Mouse (Mus musculus) embryo, embryonic 11.5 days (tissue): ENCODE measurements around the gene Dnajc19.
"Not testable (repeated sequence)": the region's sequence is repeated elsewhere in the genome, so short reads cannot be mapped to it uniquely, and the experiment has no call there.

ENCODE experiments used
- DNase-seq: peaks from one replicate; pipeline ENCODE4 v3.0.0-alpha.2; 2012; ENCODE audit warnings: low read depth, low spot score

Gene Dnajc19

GRCm38 (mm10) chr3:34080900-34081662 is at the start of gene Dnajc19:
TSS of gene Dnajc19 (minus strand) at chr3:34081321.
- peak; percentile 86 for DNase-seq

DNA sequence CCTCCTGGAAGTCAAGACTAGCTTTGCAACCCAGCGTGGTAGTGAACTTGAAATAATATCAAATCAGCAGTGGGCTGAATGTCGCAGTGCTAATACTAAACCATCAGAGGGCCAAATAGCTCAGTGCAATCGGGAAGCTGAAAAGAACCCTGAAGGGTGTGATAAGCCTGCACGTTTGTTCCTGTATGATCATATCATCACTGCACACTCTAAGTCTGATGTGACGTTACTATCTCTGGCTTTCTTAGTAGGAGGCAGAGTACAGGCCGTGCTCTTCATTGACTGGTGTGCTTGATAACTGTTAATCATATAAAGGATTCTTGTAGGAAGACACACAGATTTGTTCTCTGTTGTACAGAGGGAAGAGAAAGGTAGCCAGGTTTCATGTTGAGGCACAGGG is 48.8 kb upstream of the Dnajc19 start:
- DNase-seq = no peak

- DNase-seq = no peak
Observed at GRCm38 (mm10) chr3:34121311-34121710, 40.2 kb upstream of the Dnajc19 start.

DNA sequence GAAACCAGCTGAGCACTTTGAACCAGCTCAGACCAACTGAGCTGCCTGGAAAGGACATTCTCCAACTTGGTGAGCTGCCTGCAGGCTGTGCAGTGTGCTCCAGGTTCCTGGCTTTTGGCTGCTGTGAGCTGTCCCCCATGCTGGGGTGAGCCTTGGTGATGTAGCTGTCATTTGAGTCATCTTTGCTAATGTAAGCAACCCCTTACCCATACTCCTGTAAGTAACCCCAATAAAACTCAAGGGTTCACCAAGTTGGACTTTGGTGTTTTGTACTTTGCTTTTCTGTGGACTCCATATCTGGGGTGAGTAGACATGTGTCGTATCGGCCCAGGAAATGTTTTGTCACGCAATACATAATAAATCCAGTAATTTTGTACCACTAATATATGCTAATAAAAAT is 39.7 kb upstream of the Dnajc19 start:
- DNase-seq = no peak

DNA sequence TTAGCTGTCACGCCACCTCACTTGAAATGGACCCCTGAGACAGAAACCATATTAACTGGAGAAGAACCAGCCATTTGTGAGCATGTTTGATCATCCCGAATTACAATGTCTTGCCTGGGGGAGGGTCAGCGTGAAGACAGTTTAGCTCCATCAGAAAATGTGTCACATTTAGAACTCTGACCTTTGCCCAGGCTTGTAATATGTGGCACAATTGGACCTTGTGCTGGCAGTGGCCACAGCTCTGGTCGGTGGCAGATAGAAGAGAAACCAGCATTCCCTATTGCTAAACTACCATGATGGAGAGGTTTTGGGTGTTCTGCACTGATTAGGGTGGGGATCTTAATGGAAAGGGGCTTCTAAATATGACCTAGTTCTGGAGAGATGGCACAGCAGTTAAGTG is 38.7 kb upstream of the Dnajc19 start:
- DNase-seq = no peak

GRCm38 (mm10) chr3:34115806-34116205 is 34.7 kb upstream of the Dnajc19 start:
- DNase-seq = no peak

DNA sequence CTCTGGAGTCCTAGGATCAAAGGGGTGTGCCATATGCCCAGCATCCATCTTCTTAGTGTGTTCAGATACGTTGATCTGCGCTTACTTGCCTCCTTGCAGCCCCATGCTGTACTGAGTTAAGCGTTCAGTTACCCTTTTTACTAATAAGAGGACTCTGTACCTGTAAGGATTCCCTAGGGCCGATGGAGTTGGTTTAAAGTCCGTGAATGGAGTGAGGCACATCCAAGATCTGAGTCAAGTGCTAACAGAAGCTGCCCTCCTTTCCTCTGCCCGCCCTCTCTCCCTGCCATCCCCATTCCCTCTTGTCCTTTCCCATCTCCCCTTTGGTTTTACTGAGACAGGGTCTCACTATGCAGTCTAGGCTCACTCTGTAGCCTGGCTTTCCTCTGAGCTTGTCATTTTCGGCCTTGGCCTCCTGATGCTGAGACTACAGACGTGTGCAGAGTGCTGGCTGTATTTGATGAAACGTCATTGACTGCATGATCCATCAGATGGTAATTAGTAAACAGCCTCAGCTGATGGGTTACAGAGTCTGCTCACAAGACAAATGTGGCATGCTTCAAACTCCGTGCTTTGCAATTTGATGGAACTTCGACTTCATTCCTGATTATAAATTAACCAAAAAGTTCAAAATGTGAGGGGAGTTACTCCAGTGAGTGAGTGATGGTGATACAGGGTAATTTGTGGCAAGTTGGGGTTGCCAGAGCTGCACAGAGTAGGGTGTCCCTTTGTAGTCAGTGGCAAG is 31.0 kb upstream of the Dnajc19 start:
- no peak for DNase-seq

DNA sequence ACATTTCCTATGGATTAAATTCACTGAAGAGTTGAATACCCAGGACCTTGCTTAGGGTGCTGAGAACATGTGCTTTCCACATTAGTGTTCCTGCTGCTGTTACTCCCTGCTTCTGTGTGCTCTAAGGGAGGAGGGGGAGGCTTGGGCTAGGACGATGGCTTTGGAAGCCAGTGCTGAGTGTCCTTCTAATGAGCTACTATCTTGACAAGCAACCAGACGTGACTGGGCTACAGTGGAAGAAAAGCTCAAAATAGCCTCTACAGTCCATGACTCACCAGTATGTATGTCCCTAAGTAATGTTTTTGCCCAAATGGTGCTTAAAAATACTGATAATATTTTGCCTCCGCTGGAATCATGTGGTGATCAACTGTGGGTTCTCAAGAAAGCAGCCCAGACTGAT is 26.5 kb upstream of the Dnajc19 start:
- DNase-seq = no peak

GRCm38 (mm10) chr3:34106421-34106820 is 25.3 kb upstream of the Dnajc19 start:
- DNase-seq = no peak

DNA sequence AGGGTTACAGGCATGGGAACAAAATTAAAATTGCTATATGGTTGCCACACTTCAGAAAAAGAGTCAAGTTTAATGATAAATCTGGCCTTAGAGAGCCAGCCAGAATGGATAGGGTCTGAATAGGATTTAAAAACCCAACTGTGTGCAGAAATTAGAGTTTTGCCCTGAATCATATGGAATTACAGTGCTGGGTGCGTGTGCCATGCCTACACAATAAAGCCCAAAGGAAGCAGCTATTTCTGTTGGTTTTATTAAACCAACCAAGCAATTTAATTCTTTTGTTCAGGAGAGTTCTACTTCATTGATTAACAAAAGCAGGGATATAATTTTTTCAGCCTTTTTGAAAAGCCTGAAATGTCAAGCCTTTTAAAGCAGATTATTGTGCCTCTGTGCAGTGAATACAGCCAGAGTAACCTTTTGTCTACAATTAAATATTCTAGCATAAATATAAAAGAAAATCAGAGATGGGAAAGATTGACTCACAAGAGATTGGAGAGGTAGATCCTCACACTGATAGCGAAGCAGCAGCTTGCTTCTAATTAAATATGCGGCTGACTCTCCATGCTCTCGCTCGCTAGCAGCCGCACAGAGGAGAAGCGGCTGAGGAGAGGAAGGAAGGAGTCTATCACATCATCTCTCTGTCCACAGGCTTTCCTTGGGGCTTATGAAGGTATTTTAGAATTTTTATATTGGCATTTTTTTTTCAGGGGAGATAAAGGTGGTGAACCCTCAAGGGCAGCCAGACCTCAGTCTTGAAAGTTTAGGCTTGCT is 23.0 kb upstream of the Dnajc19 start:
- DNase-seq = no peak

- no peak for DNase-seq
Observed at GRCm38 (mm10) chr3:34102891-34103290, 21.8 kb upstream of the Dnajc19 start.

- DNase-seq = no peak
Observed at GRCm38 (mm10) chr3:34083655-34084054, 2.5 kb upstream of the Dnajc19 start.

GRCm38 (mm10) chr3:34081929-34082328 is 808 bp upstream of the Dnajc19 start:
- DNase-seq = no peak

- DNase-seq = no peak
Observed at GRCm38 (mm10) chr3:34076058-34076759, 4.9 kb downstream of the Dnajc19 start.

GRCm38 (mm10) chr3:34072726-34073125 is 8.4 kb downstream of the Dnajc19 start:
- no peak for DNase-seq

DNA sequence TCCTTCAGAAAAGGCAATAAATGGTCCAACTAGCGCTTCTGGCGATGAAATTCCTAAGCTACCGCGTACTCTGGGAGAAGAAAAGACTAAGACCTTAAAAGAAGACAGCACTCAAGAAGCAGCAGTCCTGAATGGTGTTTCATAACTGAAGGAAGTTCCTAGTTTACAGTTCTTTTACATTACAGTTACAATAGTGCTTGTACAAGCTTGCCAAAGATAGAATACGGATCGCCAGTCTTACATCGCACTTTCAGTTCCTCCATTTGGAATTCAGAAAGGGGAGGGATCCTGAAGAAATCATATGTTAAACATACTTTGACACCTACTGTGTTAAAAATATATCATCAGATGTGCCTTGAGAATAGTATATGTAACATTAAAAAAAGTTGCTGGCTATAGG is 12.2 kb downstream of the Dnajc19 start:
- DNase-seq = not testable (repeated sequence)

DNA sequence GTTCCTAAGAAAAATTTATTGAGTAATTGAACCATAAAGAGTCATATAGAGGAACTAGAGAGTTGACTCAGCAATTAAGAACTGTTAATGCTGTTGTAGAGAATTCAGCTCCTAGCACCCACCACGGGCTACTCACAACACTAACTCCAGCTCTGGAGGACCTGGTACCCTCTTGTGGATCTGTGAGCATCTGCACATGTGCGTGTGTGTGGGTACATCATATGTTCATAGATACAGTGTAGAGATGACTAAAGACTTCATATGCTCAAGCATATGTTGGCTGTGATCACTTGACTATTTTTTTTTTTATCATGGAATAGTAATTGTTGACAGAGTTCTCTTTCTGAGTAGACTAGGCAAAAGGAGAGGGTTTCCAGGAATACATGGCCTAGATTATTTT is 18.8 kb downstream of the Dnajc19 start:
- no peak for DNase-seq

DNA sequence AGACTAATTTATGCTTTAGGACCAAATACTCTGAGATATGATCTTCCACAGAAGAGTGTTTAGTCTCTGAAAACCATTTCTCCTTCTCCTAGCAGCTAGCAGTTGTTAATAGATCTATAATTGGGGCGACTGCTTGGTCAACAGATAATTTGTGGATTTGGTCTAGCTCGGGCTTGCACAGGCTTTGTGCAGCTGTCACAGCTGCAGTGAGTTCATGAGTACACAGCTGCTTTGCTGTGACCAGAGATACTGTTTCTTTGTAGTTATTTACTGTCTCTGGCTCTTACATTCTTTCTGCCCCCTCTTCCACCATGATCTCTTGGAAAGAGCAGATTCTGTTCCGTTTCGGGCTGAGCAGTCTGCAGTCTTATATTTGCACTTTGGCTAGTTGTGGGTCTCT is 39.1 kb downstream of the Dnajc19 start:
- no peak for DNase-seq

DNA sequence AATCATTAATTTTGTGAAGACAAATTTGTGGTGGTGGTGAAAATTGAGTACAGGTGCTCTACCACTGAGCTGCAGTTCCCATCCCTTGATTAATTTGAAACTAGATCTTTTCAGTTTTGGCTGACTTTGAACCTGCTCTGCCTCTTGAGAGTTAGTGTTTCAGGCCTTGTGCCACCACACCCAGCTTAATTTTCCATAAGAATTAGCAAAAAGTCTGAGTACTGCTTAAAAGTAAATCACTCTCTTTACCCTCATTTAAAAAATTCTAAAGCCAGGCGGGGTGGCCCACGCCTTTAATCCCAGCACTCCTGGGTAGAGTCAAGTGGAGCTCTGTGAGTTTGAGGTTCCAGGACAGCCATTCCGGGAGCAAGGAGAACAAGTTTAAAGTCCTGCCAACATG is 45.4 kb downstream of the Dnajc19 start:
- DNase-seq = no peak

DNA sequence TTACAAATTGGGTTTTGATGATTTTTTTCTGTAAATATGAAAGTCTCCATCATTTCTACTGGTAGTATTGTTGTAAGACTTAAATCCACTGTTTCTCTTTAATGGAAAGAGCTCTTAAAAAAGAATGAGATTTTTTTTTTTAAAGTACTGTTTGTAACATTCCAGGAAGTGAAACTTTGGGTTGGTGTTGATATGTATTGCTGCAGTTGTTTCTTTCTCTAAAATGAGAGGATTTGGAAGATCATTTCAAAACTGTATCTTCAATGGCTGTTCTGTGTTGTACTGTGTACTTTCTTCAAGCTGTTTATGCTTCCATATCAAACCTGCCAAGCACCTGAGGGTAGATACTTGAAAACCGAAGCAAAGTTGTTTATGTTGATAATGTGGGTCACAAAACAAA is 46.3 kb downstream of the Dnajc19 start:
- no peak for DNase-seq

DNA sequence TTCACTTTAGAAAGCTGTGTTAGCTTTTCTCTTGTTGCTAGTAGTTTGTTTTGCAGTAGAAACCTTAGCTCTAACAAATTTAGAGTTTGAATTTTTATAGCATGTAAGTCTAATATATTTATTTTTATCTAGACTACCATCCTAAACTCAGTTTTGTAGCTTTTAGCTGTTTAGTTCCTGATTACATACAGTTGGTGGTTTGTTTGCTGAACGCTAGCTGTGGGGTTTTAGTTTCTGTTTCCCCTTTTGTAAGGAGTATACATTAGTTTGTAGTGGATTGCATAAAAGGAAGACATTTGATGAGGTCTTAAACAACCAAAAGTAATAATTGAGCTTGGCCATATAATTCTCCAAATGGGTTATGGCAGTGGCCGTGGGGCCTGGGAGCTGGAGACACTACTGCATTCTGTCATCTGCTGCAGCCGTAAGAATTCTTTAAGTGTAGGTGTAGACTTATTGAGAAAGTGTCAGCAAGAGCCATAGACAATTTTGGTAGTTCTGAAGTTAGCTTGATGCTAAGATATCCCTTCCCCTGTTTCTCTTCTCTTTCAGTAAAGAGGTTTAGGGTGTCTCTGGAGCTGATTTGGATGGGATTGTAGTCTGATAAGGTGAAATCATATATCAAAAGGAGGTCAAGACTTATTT is 47.3 kb downstream of the Dnajc19 start:
- DNase-seq = no peak
